Mouse (Mus musculus) forebrain, embryonic 12.5 days (tissue): ENCODE measurements around the gene Insl5. TPM values are rescaled to one million over a fixed set of nuclear protein-coding genes. Genes with fewer than 3 reads are reported as not detected.

Source experiments
- ATAC-seq: fragments of 200-750 bp; cut with Nextera tagmentation; 2 replicates; pipeline ENCODE4 v1.8.0; 2017; ENCODE audit warnings: moderate TSS enrichment; ENCODE audit not compliant: low FRiP score
- H3K27ac ChIP-seq: fragments of 300-500 bp; sonication (generic); 2 replicates; pipeline ENCODE4 v1.5.1; 2016; ENCODE audit warnings: mild to moderate bottlenecking
- H3K27me3 ChIP-seq: fragments of 300-500 bp; sonication (generic); 2 replicates; pipeline ENCODE4 v1.6.1; 2016; ENCODE audit warnings: mild to moderate bottlenecking
- H3K36me3 ChIP-seq: fragments of 300-500 bp; sonication (generic); replicated peaks from 2 replicates; pipeline ENCODE4 v1.6.1; 2016; ENCODE audit warnings: mild to moderate bottlenecking
- H3K4me1 ChIP-seq: fragments of 300-500 bp; sonication (generic); 2 replicates; pipeline ENCODE4 v1.6.1; 2016
- H3K4me2 ChIP-seq: fragments of 300-500 bp; sonication (generic); 2 replicates; pipeline ENCODE4 v1.6.1; 2016; ENCODE audit warnings: mild to moderate bottlenecking, moderate library complexity
- H3K4me3 ChIP-seq: fragments of 300-500 bp; sonication (generic); replicated peaks from 2 replicates; pipeline ENCODE4 v1.5.1; 2016; ENCODE audit warnings: mild to moderate bottlenecking
- H3K9ac ChIP-seq: fragments of 300-500 bp; sonication (generic); 2 replicates; pipeline ENCODE4 v1.6.1; 2016; ENCODE audit warnings: mild to moderate bottlenecking
- H3K9me3 ChIP-seq: fragments of 300-500 bp; sonication (generic); 2 replicates; pipeline ENCODE4 v1.6.1; 2016
- WGBS: fragments of 180-500 bp; shearing (Covaris S2); methylation state at CpG from one replicate; pipeline ENCODE4 v1.1.7; 2016; 5-methylcytosine and 5-hydroxymethylcytosine counted together
- polyA plus RNA-seq: library from polyadenylated mRNA; unstranded; fragments of >200 nt; fragmentation: Nextera tagmentation; extraction: Ambion mirVana; gene quantifications from 2 replicates; pipeline ENCODE4 v1.2.1, GENCODE M21; 2016

The Insl5 gene
- polyA plus RNA-seq, 1 experiment from 2014 or later = not detected

- H3K4me2 ChIP-seq = peak overlapping the region; percentile 28
- ATAC-seq = no peak
- no peaks in the 10 kb centered on the region for H3K36me3 ChIP-seq
- 4% methylated on average over 4 of the region's 4 CpGs for WGBS
- H3K9me3 ChIP-seq = no peaks in the 10 kb centered on the region
- H3K9ac ChIP-seq = no peak overlapping the region
- H3K27ac ChIP-seq = no peak overlapping the region
- H3K27me3 ChIP-seq = no peaks in the 10 kb centered on the region
- no peak overlapping the region for H3K4me3 ChIP-seq
- H3K4me1 ChIP-seq = peaks cover 14% of the 10 kb centered on the region; the same call in 1 of the 2 replicates
These were observed 13.2 kb downstream of the Insl5 start for GRCm38 (mm10) chr4:103013490-103013889.

GRCm38 (mm10) chr4:103011823-103012222, 14.8 kb downstream of the Insl5 start:
- Histone ChIP-seq H3K4me2 (no peak overlapping the region), H3K9me3 (no peaks in the 10 kb centered on the region), H3K36me3 (no peaks in the 10 kb centered on the region), H3K27me3 (no peaks in the 10 kb centered on the region), H3K27ac (no peak overlapping the region), H3K9ac (no peak overlapping the region), H3K4me3 (no peak overlapping the region), H3K4me1 (peaks cover 20% of the 10 kb centered on the region)
- ATAC-seq = peak; percentile 51; the same call in 1 of the 2 replicates
- 37% methylated on average over 7 of the region's 7 CpGs for WGBS

GRCm38 (mm10) chr4:103010734-103011133, 15.9 kb downstream of the Insl5 start:
- H3K4me1 ChIP-seq = peaks cover 26% of the 10 kb centered on the region
- WGBS = 92% methylated on average over 4 of the region's 4 CpGs
- ATAC-seq = no peak

GRCm38 (mm10) chr4:103006943-103007418, 19.7 kb downstream of the Insl5 start:
- Histone ChIP-seq H3K4me3 (no peak overlapping the region), H3K4me2 (0 out of 2 replicates have a peak overlapping the region, but pooled peaks have one; percentile 15), H3K36me3 (no peaks in the 10 kb centered on the region)

More at GRCm38 (mm10) chr4:103010734-103011133, 15.9 kb downstream of the Insl5 start:
- Histone ChIP-seq H3K9ac (no peak overlapping the region), H3K36me3 (no peaks in the 10 kb centered on the region), H3K9me3 (no peaks in the 10 kb centered on the region), H3K4me2 (no peak overlapping the region), H3K27me3 (no peaks in the 10 kb centered on the region), H3K27ac (no peak overlapping the region), H3K4me3 (no peak overlapping the region)

GRCm38 (mm10) chr4:103006266-103006665, 20.4 kb downstream of the Insl5 start:
- H3K4me3 ChIP-seq = no peak overlapping the region
- no peaks in the 10 kb centered on the region for H3K27me3 ChIP-seq
- H3K27ac ChIP-seq = no peak overlapping the region
- WGBS = 78% methylated on average over 5 of the region's 5 CpGs
- H3K9me3 ChIP-seq = no peaks in the 10 kb centered on the region
- no peak for ATAC-seq
- H3K9ac ChIP-seq = no peak overlapping the region
- H3K36me3 ChIP-seq = no peaks in the 10 kb centered on the region
- peaks cover 15% of the 10 kb centered on the region for H3K4me1 ChIP-seq
- no peak overlapping the region for H3K4me2 ChIP-seq

More at GRCm38 (mm10) chr4:103006943-103007418, 19.7 kb downstream of the Insl5 start:
- Histone ChIP-seq H3K9me3 (no peaks in the 10 kb centered on the region), H3K9ac (no peak overlapping the region), H3K4me1 (peaks cover 16% of the 10 kb centered on the region), H3K27ac (0 out of 2 replicates have a peak overlapping the region, but pooled peaks have one; percentile 31), H3K27me3 (no peaks in the 10 kb centered on the region)
- 0 out of 2 replicates have a peak, but pooled peaks have one; percentile 27 for ATAC-seq
- WGBS = 25% methylated on average over 4 of the region's 4 CpGs

- no peaks in the 10 kb centered on the region for H3K27me3 ChIP-seq
- WGBS = 74% methylated on average over 15 of the region's 15 CpGs
- H3K9me3 ChIP-seq = no peaks in the 10 kb centered on the region
- H3K4me2 ChIP-seq = no peak overlapping the region
- H3K9ac ChIP-seq = no peak overlapping the region
- H3K36me3 ChIP-seq = no peaks in the 10 kb centered on the region
- ATAC-seq = no peak
- peaks cover 15% of the 10 kb centered on the region for H3K4me1 ChIP-seq
- no peak overlapping the region for H3K4me3 ChIP-seq
- no peak overlapping the region for H3K27ac ChIP-seq
These were observed 21.3 kb downstream of the Insl5 start for GRCm38 (mm10) chr4:103005190-103005945.

GRCm38 (mm10) chr4:103004681-103005080, 22.0 kb downstream of the Insl5 start:
- Histone ChIP-seq H3K4me1 (peaks cover 15% of the 10 kb centered on the region), H3K4me2 (no peak overlapping the region), H3K4me3 (no peak overlapping the region), H3K27ac (no peak overlapping the region), H3K9me3 (no peaks in the 10 kb centered on the region), H3K36me3 (no peaks in the 10 kb centered on the region), H3K9ac (no peak overlapping the region), H3K27me3 (no peaks in the 10 kb centered on the region)
- ATAC-seq = no peak
- 85% methylated on average over 4 of the region's 4 CpGs for WGBS

- no peak overlapping the region for H3K4me3 ChIP-seq
- H3K27ac ChIP-seq = no peak overlapping the region
- no peaks in the 10 kb centered on the region for H3K9me3 ChIP-seq
- H3K4me1 ChIP-seq = no peaks in the 10 kb centered on the region
- H3K9ac ChIP-seq = no peak overlapping the region
- H3K4me2 ChIP-seq = no peak overlapping the region
- no peaks in the 10 kb centered on the region for H3K27me3 ChIP-seq
- ATAC-seq = no peak
- H3K36me3 ChIP-seq = no peaks in the 10 kb centered on the region
- WGBS = 56% methylated on average over 3 of the region's 3 CpGs
These were observed 35.0 kb downstream of the Insl5 start for GRCm38 (mm10) chr4:102991685-102992084.

GRCm38 (mm10) chr4:102990595-102991340, 35.9 kb downstream of the Insl5 start:
- Histone ChIP-seq H3K9ac (no peak overlapping the region), H3K4me3 (no peak overlapping the region), H3K27me3 (no peaks in the 10 kb centered on the region), H3K36me3 (no peaks in the 10 kb centered on the region), H3K4me1 (no peaks in the 10 kb centered on the region), H3K27ac (no peak overlapping the region), H3K9me3 (no peaks in the 10 kb centered on the region), H3K4me2 (no peak overlapping the region)
- 87% methylated on average over 11 of the region's 11 CpGs for WGBS
- no peak for ATAC-seq

GRCm38 (mm10) chr4:102990016-102990415, 36.6 kb downstream of the Insl5 start:
- Histone ChIP-seq H3K36me3 (no peaks in the 10 kb centered on the region), H3K4me1 (no peaks in the 10 kb centered on the region), H3K27me3 (no peaks in the 10 kb centered on the region), H3K9ac (no peak overlapping the region), H3K9me3 (no peaks in the 10 kb centered on the region), H3K4me2 (no peak overlapping the region), H3K27ac (no peak overlapping the region), H3K4me3 (no peak overlapping the region)
- WGBS = 79% methylated on average over 4 of the region's 4 CpGs
- no peak for ATAC-seq

GRCm38 (mm10) chr4:102989391-102989790, 37.3 kb downstream of the Insl5 start:
- Histone ChIP-seq H3K27me3 (no peaks in the 10 kb centered on the region), H3K27ac (no peak overlapping the region), H3K9ac (no peak overlapping the region), H3K9me3 (no peaks in the 10 kb centered on the region), H3K4me2 (no peak overlapping the region), H3K36me3 (no peaks in the 10 kb centered on the region), H3K4me1 (no peaks in the 10 kb centered on the region), H3K4me3 (no peak overlapping the region)
- no peak for ATAC-seq
- 80% methylated on average over 5 of the region's 5 CpGs for whole genome bisulfite sequencing

- Histone ChIP-seq H3K4me2 (no peak overlapping the region), H3K4me1 (no peaks in the 10 kb centered on the region), H3K27ac (no peak overlapping the region), H3K9ac (no peak overlapping the region), H3K36me3 (no peaks in the 10 kb centered on the region), H3K27me3 (no peaks in the 10 kb centered on the region), H3K9me3 (no peaks in the 10 kb centered on the region), H3K4me3 (no peak overlapping the region)
- WGBS = 83% methylated on average over 6 of the region's 6 CpGs
- no peak for ATAC-seq
These were observed 38.1 kb downstream of the Insl5 start for GRCm38 (mm10) chr4:102988526-102988925.
